Mouse (Mus musculus): ENCODE results near the gene Chd5. TPM values are rescaled to one million over a fixed set of nuclear protein-coding genes. Genes with fewer than 3 reads are reported as not detected.

Chd5 gene
- total and polyA plus RNA-seq, 2 experiments from 2014 or later: 0.03 to 0.11 TPM

- H3K9me3 ChIP-seq (replicated peaks; ENCODE audit: control insufficient read depth, low read length): no peaks in the 10 kb centered on the region
- 2% methylated on average over 24 of the region's 24 CpGs for WGBS
- peaks cover 24% of the 10 kb centered on the region for H3K27me3 ChIP-seq (ENCODE audit: control insufficient read depth, insufficient read depth, low read length)
- no peak overlapping the region for H3K27ac ChIP-seq (ENCODE audit: low read depth)
- DNase-seq (ENCODE audit: low spot score): no peak
- no peak overlapping the region; the same call in 1 of the 2 replicates for H3K4me2 ChIP-seq (ENCODE audit: low read depth, low read length)
- no peak for TF ChIP-seq CTCF (IDR thresholded peaks at IDR 0.05; ENCODE audit: low read depth)
- TF ChIP-seq EP300 (IDR thresholded peaks at IDR 0.05; ENCODE audit: low read depth): no peak
- H3K4me3 ChIP-seq (ENCODE audit: low read depth, low read length): no peak overlapping the region
- no peaks in the 10 kb centered on the region for H3K36me3 ChIP-seq (replicated peaks; ENCODE audit: control insufficient read depth, insufficient read depth, low read length)
- H3K4me1 ChIP-seq (ENCODE audit: control insufficient read depth, insufficient read depth): no peaks in the 10 kb centered on the region
- 0 out of 2 replicates have a peak, but pooled peaks have one; percentile 10 for ATAC-seq (ENCODE audit: insufficient read depth, low read depth)
- no peak overlapping the region for H3K9ac ChIP-seq (replicated peaks; ENCODE audit: low read depth, low read length)
Observed at GRCm38 (mm10) chr4:152360855-152361254, 22.4 kb downstream of the Chd5 start.

- no peaks in the 10 kb centered on the region for H3K36me3 ChIP-seq (replicated peaks; ENCODE audit: control insufficient read depth, insufficient read depth, low read length)
- no peak overlapping the region for H3K9ac ChIP-seq (replicated peaks; ENCODE audit: low read depth, low read length)
- H3K4me3 ChIP-seq (ENCODE audit: low read depth, low read length): no peak overlapping the region
- no peak for TF ChIP-seq CTCF (IDR thresholded peaks at IDR 0.05; ENCODE audit: low read depth)
- TF ChIP-seq EP300 (IDR thresholded peaks at IDR 0.05; ENCODE audit: low read depth): no peak
- H3K4me1 ChIP-seq (ENCODE audit: control insufficient read depth, insufficient read depth): no peaks in the 10 kb centered on the region
- ATAC-seq (ENCODE audit: insufficient read depth, low read depth): no peak
- 38% methylated on average over 9 of the region's 9 CpGs for WGBS
- H3K9me3 ChIP-seq (replicated peaks; ENCODE audit: control insufficient read depth, low read length): no peaks in the 10 kb centered on the region
- H3K27ac ChIP-seq (ENCODE audit: low read depth): no peak overlapping the region
- H3K4me2 ChIP-seq (ENCODE audit: low read depth, low read length): no peak overlapping the region
- peaks cover 24% of the 10 kb centered on the region for H3K27me3 ChIP-seq (ENCODE audit: control insufficient read depth, insufficient read depth, low read length)
- no peak for DNase-seq (ENCODE audit: low spot score)
Observed at GRCm38 (mm10) chr4:152362180-152362579, 23.7 kb downstream of the Chd5 start.

- Histone ChIP-seq H3K4me2 (ENCODE audit: low read depth, low read length) (no peak overlapping the region), H3K27ac (ENCODE audit: low read depth) (no peak overlapping the region), H3K36me3 (replicated peaks; ENCODE audit: control insufficient read depth, insufficient read depth, low read length) (no peaks in the 10 kb centered on the region), H3K9ac (replicated peaks; ENCODE audit: low read depth, low read length) (no peak overlapping the region), H3K4me3 (ENCODE audit: low read depth, low read length) (no peak overlapping the region), H3K9me3 (replicated peaks; ENCODE audit: control insufficient read depth, low read length) (no peaks in the 10 kb centered on the region), H3K27me3 (ENCODE audit: control insufficient read depth, insufficient read depth, low read length) (peaks cover 13% of the 10 kb centered on the region), H3K4me1 (ENCODE audit: control insufficient read depth, insufficient read depth) (no peaks in the 10 kb centered on the region)
- WGBS: 64% methylated on average over 7 of the region's 7 CpGs
- TF ChIP-seq CTCF (IDR thresholded peaks at IDR 0.05; ENCODE audit: low read depth) (no peak), EP300 (IDR thresholded peaks at IDR 0.05; ENCODE audit: low read depth) (no peak)
- ATAC-seq (ENCODE audit: insufficient read depth, low read depth) (no peak), DNase-seq (ENCODE audit: low spot score) (no peak)
Observed at GRCm38 (mm10) chr4:152365228-152365627, 26.8 kb downstream of the Chd5 start.

GRCm38 (mm10) chr4:152382528-152383252 lies 44.2 kb downstream of the Chd5 start:
- H3K9me3 ChIP-seq (replicated peaks; ENCODE audit: control insufficient read depth, low read length): no peaks in the 10 kb centered on the region
- H3K4me1 ChIP-seq (ENCODE audit: control insufficient read depth, insufficient read depth): no peaks in the 10 kb centered on the region
- DNase-seq (ENCODE audit: low spot score) (no peak), ATAC-seq (ENCODE audit: insufficient read depth, low read depth) (no peak)
- TF ChIP-seq EP300 (IDR thresholded peaks at IDR 0.05; ENCODE audit: low read depth) (no peak), CTCF (IDR thresholded peaks at IDR 0.05; ENCODE audit: low read depth) (no peak)
- WGBS: 81% methylated on average over 17 of the region's 17 CpGs
- H3K27me3 ChIP-seq (ENCODE audit: control insufficient read depth, insufficient read depth, low read length): no peaks in the 10 kb centered on the region
- no peak overlapping the region for H3K4me3 ChIP-seq (ENCODE audit: low read depth, low read length)
- H3K27ac ChIP-seq (ENCODE audit: low read depth): no peak overlapping the region
- H3K36me3 ChIP-seq (replicated peaks; ENCODE audit: control insufficient read depth, insufficient read depth, low read length): no peaks in the 10 kb centered on the region
- no peak overlapping the region for H3K9ac ChIP-seq (replicated peaks; ENCODE audit: low read depth, low read length)
- no peak overlapping the region for H3K4me2 ChIP-seq (ENCODE audit: low read depth, low read length)

- ATAC-seq (ENCODE audit: insufficient read depth, low read depth) (no peak), DNase-seq (ENCODE audit: low spot score) (no peak)
- WGBS: 55% methylated on average over 16 of the region's 16 CpGs
- Histone ChIP-seq H3K27ac (ENCODE audit: low read depth) (no peak overlapping the region), H3K4me3 (ENCODE audit: low read depth, low read length) (no peak overlapping the region), H3K9me3 (replicated peaks; ENCODE audit: control insufficient read depth, low read length) (no peaks in the 10 kb centered on the region), H3K9ac (replicated peaks; ENCODE audit: low read depth, low read length) (no peak overlapping the region), H3K4me1 (ENCODE audit: control insufficient read depth, insufficient read depth) (no peaks in the 10 kb centered on the region), H3K36me3 (replicated peaks; ENCODE audit: control insufficient read depth, insufficient read depth, low read length) (no peaks in the 10 kb centered on the region), H3K4me2 (ENCODE audit: low read depth, low read length) (no peak overlapping the region), H3K27me3 (ENCODE audit: control insufficient read depth, insufficient read depth, low read length) (no peaks in the 10 kb centered on the region)
- TF ChIP-seq EP300 (IDR thresholded peaks at IDR 0.05; ENCODE audit: low read depth): no peak
- TF ChIP-seq CTCF (IDR thresholded peaks at IDR 0.05; ENCODE audit: low read depth): no peak
Observed at GRCm38 (mm10) chr4:152385644-152386043, 47.2 kb downstream of the Chd5 start.

- DNase-seq (ENCODE audit: low spot score) (no peak), ATAC-seq (ENCODE audit: insufficient read depth, low read depth) (no peak)
- Histone ChIP-seq H3K27ac (ENCODE audit: low read depth) (no peak overlapping the region), H3K4me2 (ENCODE audit: low read depth, low read length) (no peak overlapping the region), H3K4me1 (ENCODE audit: control insufficient read depth, insufficient read depth) (no peaks in the 10 kb centered on the region), H3K9ac (replicated peaks; ENCODE audit: low read depth, low read length) (no peak overlapping the region), H3K4me3 (ENCODE audit: low read depth, low read length) (no peak overlapping the region), H3K9me3 (replicated peaks; ENCODE audit: control insufficient read depth, low read length) (no peaks in the 10 kb centered on the region), H3K36me3 (replicated peaks; ENCODE audit: control insufficient read depth, insufficient read depth, low read length) (no peaks in the 10 kb centered on the region), H3K27me3 (ENCODE audit: control insufficient read depth, insufficient read depth, low read length) (no peaks in the 10 kb centered on the region)
- WGBS: 75% methylated on average over 5 of the region's 5 CpGs
- no peak for TF ChIP-seq EP300 (IDR thresholded peaks at IDR 0.05; ENCODE audit: low read depth)
- no peak for TF ChIP-seq CTCF (IDR thresholded peaks at IDR 0.05; ENCODE audit: low read depth)
Observed at GRCm38 (mm10) chr4:152392192-152392591, 53.7 kb downstream of the Chd5 start.

Measured in heart, postnatal 0 days (tissue).